Mouse (Mus musculus) heart, embryonic 13.5 days (tissue): ENCODE results near the gene Tcf7. TPM values are rescaled to one million over a fixed set of nuclear protein-coding genes. Genes with fewer than 3 reads are reported as not detected.
"Not testable (repeated sequence)": the region's sequence is repeated elsewhere in the genome, so short reads cannot be mapped to it uniquely, and the experiment has no call there.

Source experiments
- ATAC-seq: fragments of 200-750 bp; cut with Nextera tagmentation; 2 replicates; pipeline ENCODE4 v1.8.0; 2017; ENCODE audit warnings: moderate TSS enrichment; ENCODE audit not compliant: insufficient number of reproducible peaks, low FRiP score, low TSS enrichment; ENCODE audit errors: extremely low read depth
- H3K27ac ChIP-seq: fragments of 300-500 bp; sonication (generic); replicated peaks from 2 replicates; pipeline ENCODE4 v1.5.1; 2015; ENCODE audit warnings: moderate library complexity, mild to moderate bottlenecking, inconsistent platforms
- H3K27me3 ChIP-seq: fragments of 300-500 bp; sonication (generic); replicated peaks from 2 replicates; pipeline ENCODE4 v1.6.1; 2015; ENCODE audit warnings: mild to moderate bottlenecking, inconsistent platforms
- H3K36me3 ChIP-seq: fragments of 300-500 bp; sonication (generic); 2 replicates; pipeline ENCODE4 v1.6.1; 2015; ENCODE audit warnings: mild to moderate bottlenecking, inconsistent platforms
- H3K4me1 ChIP-seq: fragments of 300-500 bp; sonication (generic); 2 replicates; pipeline ENCODE4 v1.6.1; 2015; ENCODE audit warnings: inconsistent platforms
- H3K4me2 ChIP-seq: fragments of 300-500 bp; sonication (generic); 2 replicates; pipeline ENCODE4 v1.6.1; 2015; ENCODE audit warnings: inconsistent platforms, mild to moderate bottlenecking, moderate library complexity
- H3K4me3 ChIP-seq: fragments of 300-500 bp; sonication (generic); 2 replicates; pipeline ENCODE4 v1.5.1; 2015; ENCODE audit warnings: moderate library complexity, mild to moderate bottlenecking, inconsistent platforms
- H3K9ac ChIP-seq: fragments of 300-500 bp; sonication (generic); 2 replicates; pipeline ENCODE4 v1.6.1; 2015; ENCODE audit warnings: inconsistent platforms, mild to moderate bottlenecking, moderate library complexity
- H3K9me3 ChIP-seq: fragments of 300-500 bp; sonication (generic); 2 replicates; pipeline ENCODE4 v1.6.1; 2016; ENCODE audit warnings: inconsistent platforms
- WGBS: fragments of 180-500 bp; shearing (Covaris S2); methylation state at CpG from one replicate; pipeline ENCODE4 v1.1.7; 2015; ENCODE audit warnings: mixed read lengths; 5-methylcytosine and 5-hydroxymethylcytosine counted together
- polyA plus RNA-seq: library from polyadenylated mRNA; unstranded; fragments of >200 nt; fragmentation: Nextera tagmentation; extraction: Ambion mirVana; gene quantifications from 2 replicates; pipeline ENCODE4 v1.2.1, GENCODE M21; 2015

The Tcf7 gene
- polyA plus RNA-seq, 1 experiment from 2014 or later, result 4.3 TPM

DNA sequence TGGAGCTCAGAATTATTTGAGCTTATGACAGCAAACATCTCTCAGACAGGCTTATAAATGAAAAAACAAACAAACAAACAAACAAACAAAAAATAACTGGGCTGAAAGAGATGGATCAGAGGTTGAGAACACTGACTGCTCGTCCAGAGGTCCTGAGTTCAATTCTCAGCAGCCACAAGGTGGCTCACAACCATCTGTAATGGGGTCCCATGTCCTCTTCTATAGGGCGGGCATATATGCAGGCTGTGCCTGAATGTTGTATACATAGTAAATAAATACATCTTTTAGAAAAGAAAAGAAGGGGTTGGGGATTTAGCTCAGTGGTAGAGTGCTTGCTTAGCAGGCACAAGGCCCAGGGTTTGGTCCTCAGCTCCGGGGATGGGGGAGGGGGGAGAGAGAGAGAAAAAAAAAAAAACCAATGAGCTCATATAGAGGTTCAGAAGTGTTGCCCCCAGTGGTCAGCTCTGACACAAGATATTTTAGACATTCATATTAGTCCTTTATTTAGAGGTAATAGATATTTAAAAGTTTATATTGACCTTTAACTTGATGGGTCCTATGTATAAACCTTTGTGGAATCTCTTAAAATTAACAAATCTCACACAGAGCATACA lies 56.7 kb downstream of the Tcf7 start:
- Histone ChIP-seq H3K4me1 (peaks cover 16% of the 10 kb centered on the region), H3K4me2 (no peak overlapping the region), H3K36me3 (no peaks in the 10 kb centered on the region), H3K27ac (no peak overlapping the region), H3K9ac (no peak overlapping the region), H3K9me3 (no peaks in the 10 kb centered on the region), H3K27me3 (peaks cover 10% of the 10 kb centered on the region), H3K4me3 (no peak overlapping the region)
- WGBS, result 62% methylated on average over 3 of the region's 3 CpGs
- ATAC-seq, result no peak

DNA sequence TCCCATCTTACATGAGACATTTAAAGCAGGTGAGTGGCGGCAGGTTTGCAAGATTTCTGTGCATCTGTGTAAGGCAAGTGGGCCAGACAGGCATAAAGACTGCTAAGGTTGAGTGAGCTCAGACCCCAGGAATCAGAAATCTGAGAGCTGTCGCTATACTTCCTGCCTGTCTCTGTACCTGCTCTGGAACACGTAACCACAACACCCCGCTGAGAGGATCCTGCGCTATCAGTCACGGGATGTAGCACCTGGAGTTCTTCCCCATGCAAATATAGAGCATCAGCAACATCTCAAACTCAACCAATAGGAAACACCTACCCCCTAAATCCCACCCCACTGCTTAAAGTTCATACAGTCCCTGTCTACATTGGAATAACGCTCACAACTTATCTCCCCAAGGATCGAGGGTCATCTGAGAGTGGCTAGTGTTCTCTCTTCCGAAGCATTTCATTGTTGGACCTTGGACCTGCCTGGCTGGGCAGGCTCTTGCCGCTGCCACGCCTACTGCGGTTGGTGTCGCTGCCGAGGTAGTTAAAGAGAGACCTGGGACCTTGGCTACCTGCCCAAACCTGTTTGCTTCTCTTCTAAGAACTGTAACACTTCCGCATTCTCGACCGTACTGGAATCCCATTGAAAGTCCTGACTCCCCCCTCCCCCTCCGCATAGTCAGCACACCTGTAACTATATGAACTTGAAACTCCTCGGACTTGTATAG lies 58.7 kb downstream of the Tcf7 start:
- no peaks in the 10 kb centered on the region for H3K9me3 ChIP-seq
- WGBS, result 12% methylated on average over 19 of the region's 19 CpGs
- H3K4me3 ChIP-seq, result peak overlapping the region; percentile 37
- H3K4me1 ChIP-seq, result peaks cover 11% of the 10 kb centered on the region
- peak overlapping the region; percentile 65 for H3K4me2 ChIP-seq
- no peak overlapping the region for H3K27ac ChIP-seq
- H3K27me3 ChIP-seq, result peaks cover 10% of the 10 kb centered on the region
- no peaks in the 10 kb centered on the region for H3K36me3 ChIP-seq
- ATAC-seq, result no peak
- H3K9ac ChIP-seq, result peak overlapping the region; percentile 48; the same call in 1 of the 2 replicates

DNA sequence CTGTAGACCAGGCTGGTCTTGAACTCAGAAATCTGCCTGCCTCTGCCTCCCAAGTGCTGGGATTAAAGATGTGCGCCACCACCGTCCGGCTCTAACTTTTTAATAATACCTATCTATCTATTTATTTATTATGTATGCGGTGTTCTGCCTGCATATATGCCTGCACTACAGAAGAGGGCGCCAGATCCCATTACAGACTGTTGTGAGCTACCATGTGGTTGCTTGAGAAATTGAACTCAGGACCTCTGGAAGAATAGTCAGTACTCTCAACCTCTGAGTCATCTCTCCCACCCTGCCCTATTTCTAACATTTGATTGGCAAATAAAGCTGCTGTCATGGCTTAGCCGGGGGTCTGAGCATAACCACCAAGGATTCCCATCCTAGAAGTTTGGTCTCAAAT lies 59.9 kb downstream of the Tcf7 start:
- H3K4me2 ChIP-seq, result no peak overlapping the region

DNA sequence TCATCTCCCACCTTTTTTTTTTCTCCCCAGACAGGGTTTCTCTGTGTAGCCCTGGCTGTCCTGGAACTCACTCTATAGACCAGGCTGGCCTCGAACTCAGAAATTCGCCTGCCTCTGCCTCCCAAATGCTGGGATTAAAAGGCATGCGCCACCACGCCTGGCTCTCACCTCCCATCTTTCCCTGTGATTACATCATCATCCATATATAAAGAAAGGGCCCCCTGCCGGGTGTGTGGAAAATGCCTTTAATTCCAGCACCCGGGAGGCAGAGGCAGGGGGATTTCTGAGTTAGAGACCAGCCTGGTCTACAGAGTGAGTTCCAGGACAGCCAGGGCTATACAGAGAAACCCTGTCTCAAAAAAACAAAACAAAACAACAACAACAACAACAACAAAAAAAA lies 60.9 kb downstream of the Tcf7 start:
- not testable (repeated sequence) for H3K27me3 ChIP-seq, H3K9me3 ChIP-seq
- 81% methylated on average over 6 of the region's 6 CpGs for WGBS

More for the DNA sequence above, 59.9 kb downstream of the Tcf7 start:
- Histone ChIP-seq H3K27me3 (peaks cover 10% of the 10 kb centered on the region), H3K36me3 (no peaks in the 10 kb centered on the region), H3K4me1 (peaks cover 11% of the 10 kb centered on the region), H3K4me3 (no peak overlapping the region), H3K27ac (no peak overlapping the region), H3K9ac (no peak overlapping the region), H3K9me3 (no peaks in the 10 kb centered on the region)
- no peak for ATAC-seq
- 71% methylated on average over 6 of the region's 6 CpGs for WGBS

DNA sequence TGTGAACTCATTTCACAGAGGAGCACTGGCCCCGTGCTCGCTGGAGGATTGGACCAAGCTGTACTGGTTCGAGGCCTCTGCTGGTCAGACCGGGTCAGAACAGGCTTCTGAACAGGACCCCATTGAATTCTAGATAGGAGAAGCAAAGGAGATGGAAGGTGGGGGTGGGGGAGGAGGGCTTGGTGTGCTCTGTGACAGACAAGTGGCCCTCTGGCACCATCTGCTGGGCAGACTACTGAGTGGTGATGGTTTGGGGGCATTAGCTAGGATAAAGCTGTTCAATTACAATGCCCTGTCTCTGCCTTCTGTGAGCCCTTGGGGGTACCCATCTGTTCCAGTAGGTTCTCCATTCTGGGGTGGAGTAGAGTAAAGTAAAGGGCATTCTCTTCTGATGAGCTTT lies 62.5 kb downstream of the Tcf7 start:
- H3K4me1 ChIP-seq, result peaks cover 11% of the 10 kb centered on the region
- H3K9ac ChIP-seq, result 0 out of 2 replicates have a peak overlapping the region, but pooled peaks have one; percentile 38
- no peaks in the 10 kb centered on the region for H3K9me3 ChIP-seq
- whole genome bisulfite sequencing, result 5% methylated on average over 4 of the region's 4 CpGs
- H3K27ac ChIP-seq, result no peak overlapping the region
- no peaks in the 10 kb centered on the region for H3K36me3 ChIP-seq
- no peak for ATAC-seq
- peaks cover 10% of the 10 kb centered on the region for H3K27me3 ChIP-seq
- H3K4me3 ChIP-seq, result no peak overlapping the region
- H3K4me2 ChIP-seq, result peak overlapping the region; percentile 44

More for the DNA sequence above, 60.9 kb downstream of the Tcf7 start:
- H3K4me2 ChIP-seq, H3K27ac ChIP-seq, H3K36me3 ChIP-seq, H3K9ac ChIP-seq, H3K4me3 ChIP-seq, ATAC-seq: not testable (repeated sequence)
- peaks cover 11% of the 10 kb centered on the region for H3K4me1 ChIP-seq

DNA sequence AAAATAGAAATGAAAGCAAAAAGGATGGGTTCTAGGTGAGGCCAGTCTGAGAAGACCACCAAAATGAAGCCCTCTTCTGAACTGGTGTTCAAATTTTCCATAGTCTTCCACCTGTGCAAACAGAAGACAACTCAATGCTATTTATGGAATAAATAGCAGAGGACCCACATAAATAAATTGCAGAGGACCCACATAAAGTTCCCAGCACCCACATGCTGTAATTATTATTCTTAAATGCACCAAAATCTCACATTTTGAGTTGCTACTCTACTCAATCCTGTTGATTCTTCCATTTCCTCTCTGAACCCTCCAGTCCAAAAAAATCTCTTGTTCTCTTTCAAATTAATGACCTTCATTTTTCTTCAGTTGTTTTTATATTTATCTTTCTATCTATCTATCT lies 68.9 kb downstream of the Tcf7 start, which contains the start of gene Olfr1371:
TSS of gene Olfr1371 (minus strand) at position 101 of the 400 bp plus-strand sequence.
- ATAC-seq, result no peak
- H3K9ac ChIP-seq, result no peak within 1 kb of the TSS
- no peaks in the 10 kb centered on the region for H3K9me3 ChIP-seq
- H3K27ac ChIP-seq, result no peak within 1 kb of the TSS
- no peaks in the 10 kb centered on the region for H3K36me3 ChIP-seq
- H3K27me3 ChIP-seq, result no peaks in the 10 kb centered on the region
- no peak within 1 kb of the TSS for H3K4me3 ChIP-seq
- H3K4me2 ChIP-seq, result no peak within 1 kb of the TSS
- H3K4me1 ChIP-seq, result no peaks in the 10 kb centered on the region

Other genes with a start within 250 kb of the Tcf7 start
- 64.2 and 68.9 TPM in 2 replicates for gene Ppp2ca, start 184.3 kb downstream of the Tcf7 start, polyA plus RNA-seq
- not detected in 2 replicates for gene Olfr1373, start 137.5 kb downstream of the Tcf7 start, polyA plus RNA-seq
- not detected in 2 replicates for gene Olfr1371, start 69.0 kb downstream of the Tcf7 start, polyA plus RNA-seq
- gene Skp1a, start 51.0 kb downstream of the Tcf7 start, polyA plus RNA-seq, result 467 and 522 TPM in 2 replicates
- 414 and 452 TPM in 2 replicates for gene Vdac1, start 77.8 kb upstream of the Tcf7 start, polyA plus RNA-seq
- gene 9530068E07Rik, start 113.4 kb upstream of the Tcf7 start, polyA plus RNA-seq, result 193 and 201 TPM in 2 replicates